Mouse (Mus musculus) CD4-positive, CD25-positive, alpha-beta regulatory T cell, adult 4 months (primary cell): Measurements from ENCODE around the gene L3mbtl1. TPM values are rescaled to one million over a fixed set of nuclear protein-coding genes. Genes with fewer than 3 reads are reported as not detected.

Experiments used
- ATAC-seq: one replicate; pipeline ENCODE4 v1.8.0; 2017
- polyA plus RNA-seq, 2 experiments: library from polyadenylated mRNA; unstranded; fragments of 100-300 nt; shearing (Covaris generic); gene quantifications; one replicate each; pipeline ENCODE4 v1.2.1; 2017

The L3mbtl1 gene
- polyA plus RNA-seq, 2 experiments from 2014 or later: 0.15 TPM; not detected in 1

DNA sequence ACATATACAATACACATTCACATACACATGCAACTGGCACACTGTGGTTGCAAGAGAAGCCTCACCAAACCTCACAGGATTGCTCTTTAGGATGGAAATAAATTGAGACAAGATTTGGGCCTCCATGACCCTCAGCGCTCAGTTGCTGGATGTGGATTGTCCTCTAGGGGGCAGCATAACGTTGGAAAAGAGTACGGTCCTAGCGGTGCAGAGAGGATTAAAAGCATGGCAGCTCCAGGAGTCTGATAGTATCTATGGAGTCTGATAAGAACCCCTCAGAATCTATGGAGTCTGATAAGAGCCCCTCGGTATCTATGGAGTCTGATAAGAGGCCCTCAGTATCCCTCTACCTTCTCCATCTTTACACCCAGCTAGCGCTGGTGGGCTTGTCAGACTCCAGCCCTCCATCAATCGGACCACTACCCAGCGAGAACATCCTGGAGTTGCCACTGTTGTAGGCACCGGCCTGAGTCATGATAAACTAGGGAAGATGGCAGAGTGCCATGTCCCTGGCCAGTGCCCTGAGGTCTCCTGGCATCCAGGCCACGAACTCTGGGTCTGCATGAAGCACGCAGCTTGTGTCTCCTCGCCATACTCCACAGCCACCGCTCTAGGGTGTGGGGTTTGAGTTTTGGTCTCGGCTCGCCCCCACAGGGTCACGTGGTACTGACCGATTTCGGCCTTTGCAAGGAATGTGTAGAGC is 55.4 kb downstream of the L3mbtl1 start:
- peak; percentile 71 for ATAC-seq

DNA sequence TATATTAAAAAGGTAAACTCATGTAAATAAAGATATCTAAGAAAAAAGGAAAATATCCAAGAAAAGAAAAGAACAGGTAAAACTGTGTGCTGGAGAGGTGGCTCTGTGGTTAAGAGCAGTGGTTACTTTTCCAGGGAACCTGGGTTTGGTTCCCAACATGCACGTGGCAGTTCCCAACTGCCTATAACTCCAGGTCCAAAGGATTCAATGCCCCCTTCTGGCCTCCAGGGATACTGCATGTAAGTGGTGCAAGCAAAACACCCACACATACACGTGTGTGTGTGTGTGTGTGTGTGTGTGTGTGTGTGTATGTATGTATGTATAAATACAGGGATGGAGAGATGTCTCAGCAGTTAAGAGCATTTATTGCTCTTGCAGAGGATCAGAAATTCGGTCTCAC is 56.5 kb downstream of the L3mbtl1 start:
- ATAC-seq: no peak

DNA sequence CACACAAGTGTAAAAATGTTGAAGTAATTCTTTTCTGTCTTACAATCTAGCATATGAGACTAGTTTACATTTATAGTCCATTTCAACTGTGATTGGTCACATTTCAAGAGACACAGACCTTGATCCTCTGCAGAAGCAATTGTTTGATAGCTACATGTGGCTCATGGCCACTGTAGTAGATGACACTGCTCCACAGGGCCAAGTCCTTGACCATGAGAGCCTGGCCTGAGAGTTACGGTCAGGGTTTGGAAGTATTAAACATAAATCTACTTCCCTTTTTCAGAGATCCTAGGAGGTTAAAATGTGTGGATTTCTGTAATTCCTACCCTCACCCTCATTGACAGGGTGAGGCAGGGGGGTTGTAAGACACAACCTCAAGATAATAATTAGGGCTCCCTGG is 57.8 kb downstream of the L3mbtl1 start:
- no peak for ATAC-seq

DNA sequence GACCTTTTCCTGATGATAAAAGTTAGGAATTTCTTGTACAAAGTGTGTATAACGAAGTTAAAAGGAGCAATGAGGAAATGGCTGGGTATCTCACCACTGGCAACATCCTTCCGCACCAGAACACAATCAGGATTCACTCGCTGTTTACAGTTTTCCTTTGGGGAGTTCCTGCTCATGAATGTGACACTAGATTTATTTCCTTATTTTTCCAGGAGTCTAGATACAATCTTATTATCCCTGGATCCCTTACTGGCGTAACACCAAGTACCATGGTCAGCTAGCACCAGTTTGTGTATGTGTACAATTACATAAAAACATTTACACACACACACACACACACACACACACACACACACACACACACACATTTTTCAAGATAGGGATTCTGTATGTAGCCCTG is 64.0 kb downstream of the L3mbtl1 start:
- no peak for ATAC-seq

DNA sequence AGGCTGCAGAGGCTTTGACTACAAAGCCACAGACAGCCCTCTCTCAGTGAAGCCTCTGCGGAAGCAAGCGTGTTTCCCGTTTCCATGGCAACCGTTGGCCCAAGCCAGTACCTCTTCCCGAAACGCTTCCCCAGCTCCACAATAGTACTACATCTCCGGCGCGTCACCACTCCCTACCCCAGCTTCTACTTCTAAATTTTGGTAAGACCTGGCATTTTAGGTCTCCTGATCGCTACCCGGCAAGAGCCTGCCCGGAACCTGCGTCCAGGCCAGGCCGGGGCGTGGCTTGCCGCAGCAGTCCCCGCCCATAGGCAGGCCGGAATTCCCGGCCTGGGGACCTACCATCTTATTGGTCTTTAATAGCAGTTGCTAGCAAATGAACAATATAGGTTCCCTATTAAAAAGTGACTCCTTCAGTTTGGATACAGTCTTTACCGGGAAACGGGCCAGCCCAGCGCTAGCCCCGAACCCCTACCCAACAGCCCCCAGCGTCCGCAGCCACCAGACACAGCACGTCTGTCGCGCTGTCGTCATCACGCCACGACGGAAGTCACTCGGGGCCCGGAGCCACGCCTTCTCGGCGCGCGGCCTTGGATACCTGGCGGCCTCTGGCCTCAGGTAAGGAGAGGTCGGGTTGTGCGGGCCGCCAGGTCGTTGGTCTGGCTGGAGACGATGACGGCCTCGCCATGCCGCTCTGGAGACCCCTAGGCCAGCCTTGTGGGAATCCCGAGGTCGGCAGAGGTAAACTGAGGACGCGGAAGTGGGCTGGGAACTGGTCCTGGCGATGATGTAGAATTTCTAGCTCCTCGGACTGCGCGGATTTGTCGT is 73.9 kb downstream of the L3mbtl1 start, which contains the start of gene Ift52:
Gene Ift52 (plus strand): TSS at position 439 of the 828 bp plus-strand sequence.
- peak; percentile 92 for ATAC-seq

Other genes with a start within 250 kb of the L3mbtl1 start
- gene Srsf6, start 11.9 kb upstream of the L3mbtl1 start, polyA plus RNA-seq: 10 to 100 TPM; 21.3 to 37.8 TPM
- not detected for gene Sgk2, start 43.9 kb downstream of the L3mbtl1 start, polyA plus RNA-seq
- 10 to 100 TPM; 63.3 to 68.6 TPM for gene Ift52, start 73.9 kb downstream of the L3mbtl1 start, polyA plus RNA-seq
- 1 to 10 TPM; 3.4 to 4.4 TPM for gene Mybl2, start 111.2 kb downstream of the L3mbtl1 start, polyA plus RNA-seq
- not detected for gene Gtsf1l, start 144.4 kb downstream of the L3mbtl1 start, polyA plus RNA-seq